Mouse (Mus musculus) cortical plate, adult 2 months (tissue): ENCODE results near the gene Tank.

Experiments used
- CTCF ChIP-seq: fragments of 200-500 bp; IDR thresholded peaks from 2 replicates; pipeline ENCODE4 v1.5.1; 2011; ENCODE audit warnings: mild to moderate bottlenecking, control low read depth, low read length; ENCODE audit not compliant: insufficient read depth; ENCODE audit errors: extremely low read depth
- POLR2A ChIP-seq: fragments of 200-500 bp; IDR thresholded peaks from 2 replicates; pipeline ENCODE4 v1.6.1; 2011; ENCODE audit warnings: mild to moderate bottlenecking, low read length, control low read depth; ENCODE audit not compliant: insufficient read depth; ENCODE audit errors: extremely low read depth

GRCm38 (mm10) chr2:61571343-61571955, 6.9 kb upstream of the Tank start:
- TF ChIP-seq CTCF (no peak), POLR2A (no peak)
